Mouse (Mus musculus): Measurements from ENCODE around the gene Myom1.

GRCm38 (mm10) chr17:70967191-70967590, 35.2 kb upstream of the Myom1 start:
- no peak for TF ChIP-seq EP300 (IDR thresholded peaks at IDR 0.05; ENCODE audit: low read depth)
- TF ChIP-seq CTCF (IDR thresholded peaks at IDR 0.05; ENCODE audit: low read depth), result no peak
